Mouse (Mus musculus) liver, adult 2 months (tissue): Measurements from ENCODE around the gene Kcnq4. TPM values are rescaled to one million over a fixed set of nuclear protein-coding genes. Genes with fewer than 3 reads are reported as not detected.
A peak's percentile ranks its signal among the peaks of the same experiment; 100 is the strongest.

Experiments
- DNase-seq: peaks from one replicate; pipeline ENCODE4 v3.0.0-alpha.2; 2011; ENCODE audit warnings: low read depth, low spot score; ENCODE audit errors: extremely low read depth
- H3K27ac ChIP-seq: fragments of 200-500 bp; replicated peaks from 2 replicates; pipeline ENCODE4 v1.5.1; 2012; ENCODE audit warnings: low read depth, mild to moderate bottlenecking, control low read depth, inconsistent platforms, low read length; ENCODE audit not compliant: insufficient read depth
- H3K27me3 ChIP-seq: fragments of 200-500 bp; 2 replicates; pipeline ENCODE4 v1.6.1; 2012; ENCODE audit warnings: mild to moderate bottlenecking, moderate library complexity, low read length, inconsistent platforms; ENCODE audit not compliant: control insufficient read depth, insufficient read depth
- H3K36me3 ChIP-seq: fragments of 200-500 bp; 2 replicates; pipeline ENCODE4 v1.6.1; 2012; ENCODE audit warnings: low read length, inconsistent platforms; ENCODE audit not compliant: control insufficient read depth, insufficient read depth
- H3K4me1 ChIP-seq: fragments of 200-500 bp; 2 replicates; pipeline ENCODE4 v1.6.1; 2011; ENCODE audit warnings: low read length; ENCODE audit not compliant: control insufficient read depth, insufficient read depth
- H3K4me3 ChIP-seq: fragments of 200-500 bp; 2 replicates; pipeline ENCODE4 v1.5.1; 2011; ENCODE audit warnings: low read depth, mild to moderate bottlenecking, control low read depth, low read length, moderate library complexity; ENCODE audit not compliant: insufficient read depth
- H3K79me2 ChIP-seq: fragments of 200-500 bp; 2 replicates; pipeline ENCODE4 v1.6.1; 2012; ENCODE audit warnings: inconsistent platforms, mild to moderate bottlenecking, low read length, moderate library complexity; ENCODE audit not compliant: control insufficient read depth, insufficient read depth
- H3K9ac ChIP-seq: fragments of 200-500 bp; 2 replicates; pipeline ENCODE4 v1.6.1; 2012; ENCODE audit warnings: low read depth, mild to moderate bottlenecking, control low read depth, inconsistent platforms, low read length
- CTCF ChIP-seq: fragments of 200-500 bp; IDR thresholded peaks from 2 replicates; pipeline ENCODE4 v1.5.1; 2011; ENCODE audit warnings: low read depth, low read length, control low read depth
- POLR2A ChIP-seq: fragments of 200-500 bp; IDR thresholded peaks from 2 replicates; pipeline ENCODE4 v1.6.1; 2011; ENCODE audit warnings: low read length, control low read depth; ENCODE audit not compliant: insufficient read depth; ENCODE audit errors: extremely low read depth
- WGBS: fragments of 180-500 bp; shearing (Covaris S2); methylation state at CpG from one replicate; pipeline ENCODE4 v1.1.7; 2018; 5-methylcytosine and 5-hydroxymethylcytosine counted together
- polyA plus RNA-seq: library from polyadenylated mRNA; depleted of rRNA; stranded (reverse); fragments of >200 nt; gene quantifications from 2 replicates; pipeline ENCODE4 v1.2.3, GENCODE M21; 2012
- total RNA-seq: library from RNA; depleted of rRNA; stranded (reverse); fragments of >200 nt; gene quantifications from 2 replicates; pipeline ENCODE4 v1.2.3, GENCODE M21; 2014

Kcnq4 gene
- total and polyA plus RNA-seq, 2 experiments = 0.28 to 0.57 TPM

DNA sequence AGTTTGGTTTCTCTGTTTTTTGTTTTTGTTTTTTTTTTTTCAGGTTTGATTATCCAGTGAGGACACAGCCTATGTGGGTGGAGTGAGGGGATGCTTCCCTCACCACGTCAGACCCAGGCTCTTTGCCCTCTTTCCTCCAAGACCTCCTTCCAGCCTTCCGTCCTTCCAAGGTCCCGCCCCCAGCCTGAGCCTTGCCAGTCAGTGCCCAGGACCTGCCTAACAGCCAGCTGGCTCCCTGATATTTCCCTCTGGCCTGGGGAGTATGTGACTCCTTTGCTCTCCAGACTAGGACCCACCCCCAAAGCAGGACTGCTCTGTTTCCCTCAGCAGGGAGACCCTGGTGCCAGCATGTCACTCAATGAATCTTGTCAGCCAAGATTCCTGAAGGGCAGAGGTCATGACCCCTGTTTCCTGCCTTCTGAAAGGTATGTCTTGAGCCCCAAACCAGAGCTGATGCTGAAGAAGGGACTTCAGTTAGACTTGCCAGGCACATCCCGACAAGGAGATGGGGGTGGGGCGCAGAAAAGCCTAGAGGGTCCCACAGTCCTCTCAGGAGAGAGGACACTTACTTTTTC, 22.8 kb downstream of the Kcnq4 start:
- no peak for TF ChIP-seq CTCF
- no peak for TF ChIP-seq POLR2A
- DNase-seq = no peak
- H3K4me1 ChIP-seq = no peaks in the 10 kb centered on the region
- no peaks in the 10 kb centered on the region for H3K36me3 ChIP-seq
- no peaks in the 10 kb centered on the region for H3K79me2 ChIP-seq
- H3K9ac ChIP-seq = no peak overlapping the region
- no peak overlapping the region for H3K4me3 ChIP-seq
- WGBS = 44% methylated on average over 5 of the region's 5 CpGs
- H3K27ac ChIP-seq = 0 out of 2 replicates have a peak overlapping the region, but pooled peaks have one; percentile 14
- H3K27me3 ChIP-seq = no peaks in the 10 kb centered on the region

DNA sequence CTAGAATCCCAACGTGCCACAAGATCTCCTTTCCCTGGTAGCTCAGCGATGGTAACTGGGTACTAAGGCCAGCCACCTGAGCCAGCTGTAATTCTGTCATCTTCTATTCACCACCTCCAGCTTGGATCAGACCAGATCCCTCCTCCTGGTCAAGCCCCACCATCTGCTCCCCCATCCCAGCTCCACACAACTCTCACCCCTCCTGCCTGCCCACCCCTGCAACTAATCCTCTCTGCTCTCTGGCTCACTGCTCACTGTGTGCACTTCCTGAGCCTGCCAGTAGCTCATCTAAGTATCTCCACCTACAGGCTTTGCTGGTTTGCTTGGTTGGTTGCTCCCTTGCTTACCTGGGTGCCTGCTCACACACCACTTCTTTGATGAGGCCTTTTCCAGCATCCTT, 26.8 kb downstream of the Kcnq4 start:
- Histone ChIP-seq H3K4me1 (no peaks in the 10 kb centered on the region), H3K4me3 (no peak overlapping the region), H3K9ac (no peak overlapping the region), H3K27ac (no peak overlapping the region), H3K79me2 (no peaks in the 10 kb centered on the region), H3K27me3 (no peaks in the 10 kb centered on the region), H3K36me3 (no peaks in the 10 kb centered on the region)
- 63% methylated on average over 2 of the region's 2 CpGs for WGBS
- no peak for DNase-seq
- TF ChIP-seq CTCF = no peak
- no peak for TF ChIP-seq POLR2A

DNA sequence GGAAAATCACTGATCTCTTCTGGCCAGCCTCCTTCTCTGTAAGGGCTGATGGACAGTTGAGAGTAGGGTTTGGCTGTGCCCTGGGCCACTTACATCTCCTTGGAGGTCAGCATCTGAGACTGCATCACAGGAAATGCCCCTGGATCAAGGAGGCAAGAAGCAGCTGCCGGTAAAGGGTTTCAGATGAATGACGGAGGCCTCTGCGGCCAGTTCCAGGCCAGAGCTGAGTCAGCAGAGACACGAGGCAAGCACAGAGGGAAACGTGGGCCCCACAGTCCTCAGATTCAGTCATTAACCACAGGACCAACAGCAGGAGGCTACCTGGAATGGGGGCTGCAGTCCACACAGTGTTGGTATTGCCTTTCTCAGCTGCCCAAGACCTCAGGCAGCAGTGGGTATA, 29.3 kb downstream of the Kcnq4 start:
- WGBS = 64% methylated on average over 5 of the region's 5 CpGs
- Histone ChIP-seq H3K27me3 (peaks cover 6% of the 10 kb centered on the region; the same call in 1 of the 2 replicates), H3K4me1 (peaks cover 2% of the 10 kb centered on the region; the same call in 1 of the 2 replicates), H3K36me3 (no peaks in the 10 kb centered on the region), H3K79me2 (no peaks in the 10 kb centered on the region), H3K4me3 (no peak overlapping the region), H3K27ac (no peak overlapping the region), H3K9ac (no peak overlapping the region)
- TF ChIP-seq CTCF (no peak), POLR2A (no peak)
- no peak for DNase-seq

DNA sequence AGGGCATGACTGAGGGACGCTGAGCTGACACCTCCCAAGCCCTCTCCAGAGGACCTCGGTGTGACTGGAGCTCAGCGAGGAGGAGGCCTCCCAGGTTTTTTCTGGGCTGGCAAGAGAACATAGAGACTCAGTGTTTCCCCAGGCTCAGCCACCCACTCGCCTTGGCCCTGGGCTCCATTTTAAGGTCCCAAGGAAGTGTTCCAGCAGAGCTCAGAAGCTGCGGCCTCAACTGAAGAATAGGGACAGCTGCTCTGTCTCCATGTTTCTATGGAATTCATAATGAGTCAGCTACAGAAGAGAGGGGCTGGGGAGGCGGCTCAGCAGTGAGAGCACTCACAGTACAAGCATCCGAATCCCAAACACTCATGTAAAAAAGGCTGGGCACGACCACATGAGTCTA, 30.8 kb downstream of the Kcnq4 start:
- no peak for TF ChIP-seq CTCF
- TF ChIP-seq POLR2A = no peak
- Histone ChIP-seq H3K27ac (no peak overlapping the region), H3K79me2 (no peaks in the 10 kb centered on the region), H3K4me1 (peaks cover 2% of the 10 kb centered on the region; the same call in 1 of the 2 replicates), H3K9ac (no peak overlapping the region), H3K4me3 (no peak overlapping the region), H3K27me3 (peaks cover 6% of the 10 kb centered on the region; the same call in 1 of the 2 replicates), H3K36me3 (no peaks in the 10 kb centered on the region)
- no peak for DNase-seq
- 80% methylated on average over 8 of the region's 8 CpGs for WGBS

DNA sequence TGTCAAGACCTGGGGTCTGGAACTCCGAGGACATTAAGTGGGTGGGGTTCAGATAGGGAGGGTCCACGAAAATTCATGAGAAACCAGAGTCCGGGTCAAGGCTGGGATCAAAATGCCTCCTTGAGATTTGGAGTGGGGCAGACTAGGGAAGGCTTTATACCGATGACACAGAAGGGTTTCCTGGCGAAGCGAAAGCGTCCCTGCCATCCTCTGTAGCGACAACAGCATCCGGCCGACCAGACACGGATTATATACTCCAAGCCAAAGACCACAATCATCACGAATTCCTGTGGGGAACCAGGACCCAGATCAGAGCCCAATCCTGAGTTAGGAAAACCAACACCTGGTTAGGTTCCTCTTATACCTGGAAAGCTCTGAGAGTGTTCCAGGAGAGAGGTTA, 31.6 kb downstream of the Kcnq4 start:
- no peak for DNase-seq
- Histone ChIP-seq H3K36me3 (no peaks in the 10 kb centered on the region), H3K79me2 (no peaks in the 10 kb centered on the region), H3K9ac (no peak overlapping the region), H3K27ac (no peak overlapping the region), H3K4me1 (peaks cover 2% of the 10 kb centered on the region; the same call in 1 of the 2 replicates), H3K27me3 (peaks cover 6% of the 10 kb centered on the region; the same call in 1 of the 2 replicates), H3K4me3 (no peak overlapping the region)
- WGBS = 18% methylated on average over 12 of the region's 12 CpGs
- TF ChIP-seq POLR2A = no peak
- TF ChIP-seq CTCF = no peak

DNA sequence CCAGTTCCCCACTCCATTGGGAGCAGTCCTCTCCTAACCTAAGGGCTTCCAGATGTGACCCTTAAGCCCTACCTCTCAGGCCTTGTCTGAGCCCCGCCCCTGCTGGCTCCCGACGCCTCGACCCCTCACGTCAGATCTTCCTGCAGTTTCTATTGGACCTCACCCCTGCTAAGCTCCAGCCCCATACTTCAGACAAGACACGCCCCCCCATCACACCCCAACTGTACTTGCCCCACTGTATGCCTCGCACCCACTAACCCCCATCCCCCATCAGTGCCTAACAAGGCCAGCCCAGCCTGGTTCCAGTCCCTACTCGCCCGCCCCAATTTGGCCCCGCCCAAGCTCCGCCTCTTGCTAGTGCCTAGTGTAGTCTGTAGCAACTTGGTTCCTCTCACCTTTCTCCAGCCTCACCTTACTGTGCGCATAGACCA, 32.3 kb downstream of the Kcnq4 start:
- 5% methylated on average over 12 of the region's 12 CpGs for WGBS
- no peak overlapping the region for H3K9ac ChIP-seq
- peak; percentile 22 for DNase-seq

More for the DNA sequence above, 32.3 kb downstream of the Kcnq4 start:
- no peaks in the 10 kb centered on the region for H3K79me2 ChIP-seq
- H3K27ac ChIP-seq = no peak overlapping the region
- TF ChIP-seq POLR2A = no peak
- no peaks in the 10 kb centered on the region for H3K36me3 ChIP-seq
- H3K4me1 ChIP-seq = peaks cover 2% of the 10 kb centered on the region; the same call in 1 of the 2 replicates
- H3K27me3 ChIP-seq = peaks cover 6% of the 10 kb centered on the region; the same call in 1 of the 2 replicates
- peak overlapping the region; percentile 2; the same call in 1 of the 2 replicates for H3K4me3 ChIP-seq
